Mouse (Mus musculus): ENCODE data around the gene Krt19.

The Krt19 gene

GRCm38 (mm10) chr11:100137693-100138092 is 10.8 kb downstream of the Krt19 start:
- no peak for DNase-seq (ENCODE audit: low spot score in 2 of 2)

DNA sequence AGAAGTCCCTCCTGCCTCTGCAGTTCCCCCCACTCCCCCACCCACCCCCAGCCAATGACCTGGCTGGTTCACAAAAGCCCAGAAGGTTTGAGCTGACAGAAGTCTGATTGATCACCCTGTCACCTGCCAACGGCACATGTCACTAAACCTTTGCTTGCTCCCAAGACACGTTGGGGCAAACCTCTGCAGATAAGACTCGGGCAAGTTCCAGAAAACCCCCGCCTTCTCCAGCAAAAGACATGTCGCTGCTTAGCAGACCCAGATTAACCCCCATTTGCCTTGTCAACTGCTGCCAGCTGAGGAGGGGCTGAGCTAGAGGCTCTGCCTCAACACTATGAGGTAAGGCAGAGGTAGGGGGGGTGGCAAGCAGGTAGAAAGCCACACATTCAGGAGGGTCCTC is 11.9 kb downstream of the Krt19 start:
- no peak for DNase-seq (ENCODE audit: low spot score in 2 of 2)

DNA sequence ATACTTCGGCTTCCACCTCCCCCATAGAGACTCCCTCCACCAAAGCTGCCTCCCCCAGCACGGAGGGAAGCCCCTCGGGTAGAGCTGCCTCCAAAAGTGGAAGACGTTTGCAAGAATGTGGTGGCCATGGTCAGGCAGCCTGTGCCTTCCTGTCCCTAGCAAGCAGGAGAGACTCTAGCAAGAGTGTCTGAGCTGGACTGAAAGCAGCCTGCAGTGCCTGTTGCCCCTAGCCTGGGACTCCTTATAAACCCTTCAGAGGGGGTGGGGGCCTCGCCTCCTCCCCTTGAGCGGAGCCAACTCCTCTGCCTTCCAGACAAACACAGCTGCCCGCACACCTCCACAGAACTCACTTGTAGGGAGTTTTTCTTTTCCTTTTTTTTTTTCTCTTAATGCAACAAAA is 12.7 kb downstream of the Krt19 start, which contains the start of gene Krt15:
TSS of gene Krt15 (minus strand) at position 198 of the 400 bp plus-strand sequence.
- DNase-seq (ENCODE audit: low spot score in 2 of 2), result no peak

- DNase-seq (ENCODE audit: low spot score in 2 of 2), result no peak
Observed at GRCm38 (mm10) chr11:100124901-100125300, 23.6 kb downstream of the Krt19 start.

GRCm38 (mm10) chr11:100121466-100121865 is 27.0 kb downstream of the Krt19 start, which contains the start of gene Krt13:
TSS of gene Krt13 (minus strand) at chr11:100121566.
- no peak for DNase-seq (ENCODE audit: low spot score in 2 of 2)

DNA sequence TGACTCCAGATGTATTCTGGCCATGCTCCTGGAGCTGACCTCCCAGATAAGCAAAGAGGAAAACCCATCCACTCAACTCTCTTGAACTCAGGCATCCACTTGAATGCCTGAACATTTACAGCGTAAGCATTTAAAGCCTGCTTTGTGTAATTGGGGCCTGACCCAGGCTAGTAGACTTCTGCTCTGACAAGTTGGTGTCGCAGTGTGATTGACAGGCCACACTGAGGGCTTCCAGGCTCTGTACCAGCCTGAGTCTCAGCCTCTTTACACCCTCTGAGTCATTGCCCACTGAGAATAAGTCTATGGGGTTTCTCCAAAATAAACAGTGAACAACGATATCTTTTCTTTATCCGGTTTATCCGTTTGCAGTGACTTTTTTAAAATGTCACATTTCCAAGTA is 28.1 kb downstream of the Krt19 start:
- no peak for DNase-seq (ENCODE audit: low spot score in 2 of 2)

DNA sequence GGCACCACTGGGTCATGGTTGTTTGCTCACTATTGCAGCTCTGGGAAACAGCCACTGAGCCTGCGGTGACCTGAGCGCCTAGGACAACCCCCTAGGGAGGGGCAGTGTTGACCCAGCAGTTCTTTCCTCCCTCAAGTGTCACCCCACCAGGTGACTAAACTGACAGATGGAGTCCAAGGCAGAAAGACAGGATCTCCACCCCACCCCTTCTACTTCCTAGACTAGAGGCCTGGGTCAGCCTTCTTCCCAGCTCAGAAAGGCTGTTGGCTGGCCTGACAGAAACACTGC is 34.8 kb downstream of the Krt19 start:
- no peak for DNase-seq (ENCODE audit: low spot score in 2 of 2)

- DNase-seq (ENCODE audit: low spot score in 2 of 2), result no peak
Observed at GRCm38 (mm10) chr11:100112935-100113741, 35.3 kb downstream of the Krt19 start.

- no peak for DNase-seq (ENCODE audit: low spot score in 2 of 2)
Observed at GRCm38 (mm10) chr11:100105576-100106122, 42.8 kb downstream of the Krt19 start, which contains the start of gene Krt36. TSS of gene Krt36 (minus strand) at chr11:100105626.

DNA sequence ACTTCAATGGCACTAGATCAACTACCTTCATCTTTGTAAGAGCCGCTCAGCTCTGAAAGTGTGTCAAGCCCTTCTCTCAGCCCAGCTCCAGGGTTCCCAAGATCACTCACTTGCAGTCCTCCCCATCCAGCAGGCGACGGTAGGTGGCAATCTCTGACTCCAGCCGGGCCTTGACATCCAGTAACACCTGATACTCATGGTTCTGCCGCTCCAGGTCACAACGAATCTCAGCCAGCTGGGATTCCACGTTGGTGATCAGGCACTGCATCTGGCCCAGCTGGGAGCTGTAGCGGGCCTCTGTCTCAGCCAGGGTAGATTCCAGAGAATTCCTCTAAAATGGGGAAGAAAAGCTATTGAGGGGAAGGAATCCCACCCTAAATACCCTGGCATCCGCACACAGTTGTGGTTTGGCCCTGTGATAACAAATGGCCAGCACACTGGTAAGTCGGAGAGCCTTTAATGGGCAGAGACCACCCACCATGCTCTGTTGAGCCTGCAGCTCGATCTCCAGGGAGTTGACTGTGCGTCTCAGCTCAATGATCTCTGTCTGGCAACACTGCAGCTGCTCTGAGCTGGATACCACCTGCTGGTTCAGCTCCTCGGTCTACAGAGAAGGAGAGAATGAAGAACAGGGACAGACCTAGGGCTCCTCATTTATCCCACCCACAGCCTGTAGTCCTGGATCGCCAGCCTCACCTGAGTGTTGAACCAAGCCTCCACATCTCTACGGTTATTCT is 45.6 kb downstream of the Krt19 start:
- DNase-seq (ENCODE audit: low spot score in 2 of 2), result no peak

DNA sequence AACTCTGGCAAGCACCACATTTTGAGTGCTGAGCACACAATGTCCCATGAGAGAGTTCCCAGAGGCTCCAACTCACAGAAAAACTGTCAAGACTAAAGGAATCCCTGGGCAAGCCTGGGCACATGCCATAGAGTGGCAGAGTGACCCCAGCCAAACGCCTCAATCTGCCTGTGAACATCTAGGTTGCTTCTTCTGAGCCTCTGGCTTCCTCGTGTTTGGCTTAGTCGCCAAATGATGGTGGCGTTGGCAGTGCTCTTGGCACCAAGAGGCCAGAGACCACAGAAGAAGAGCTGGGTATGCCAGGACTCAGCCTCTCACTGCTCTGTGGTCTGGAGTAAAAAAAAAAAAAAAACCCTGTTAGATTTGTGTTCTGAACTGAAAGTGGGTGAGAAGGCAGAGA is 48.1 kb downstream of the Krt19 start:
- no peak for DNase-seq (ENCODE audit: low spot score in 2 of 2)

- DNase-seq (ENCODE audit: low spot score in 2 of 2), result no peak
Observed at GRCm38 (mm10) chr11:100097819-100098218, 50.6 kb downstream of the Krt19 start.

- no peak for DNase-seq (ENCODE audit: low spot score in 2 of 2)
Observed at GRCm38 (mm10) chr11:100096141-100096540, 52.3 kb downstream of the Krt19 start, which contains the start of gene Krt35. TSS of gene Krt35 (minus strand) at chr11:100096241.

All from spleen, postnatal 14 days (tissue).